Mouse (Mus musculus): Measurements from ENCODE around the gene Jak3. TPM values are rescaled to one million over a fixed set of nuclear protein-coding genes. Genes with fewer than 3 reads are reported as not detected.
"Not testable (repeated sequence)": the region's sequence is repeated elsewhere in the genome, so short reads cannot be mapped to it uniquely, and the experiment has no call there.

The Jak3 gene
- total and polyA plus RNA-seq, 3 experiments: 15.7 to 68.8 (median 29.8) TPM

DNA sequence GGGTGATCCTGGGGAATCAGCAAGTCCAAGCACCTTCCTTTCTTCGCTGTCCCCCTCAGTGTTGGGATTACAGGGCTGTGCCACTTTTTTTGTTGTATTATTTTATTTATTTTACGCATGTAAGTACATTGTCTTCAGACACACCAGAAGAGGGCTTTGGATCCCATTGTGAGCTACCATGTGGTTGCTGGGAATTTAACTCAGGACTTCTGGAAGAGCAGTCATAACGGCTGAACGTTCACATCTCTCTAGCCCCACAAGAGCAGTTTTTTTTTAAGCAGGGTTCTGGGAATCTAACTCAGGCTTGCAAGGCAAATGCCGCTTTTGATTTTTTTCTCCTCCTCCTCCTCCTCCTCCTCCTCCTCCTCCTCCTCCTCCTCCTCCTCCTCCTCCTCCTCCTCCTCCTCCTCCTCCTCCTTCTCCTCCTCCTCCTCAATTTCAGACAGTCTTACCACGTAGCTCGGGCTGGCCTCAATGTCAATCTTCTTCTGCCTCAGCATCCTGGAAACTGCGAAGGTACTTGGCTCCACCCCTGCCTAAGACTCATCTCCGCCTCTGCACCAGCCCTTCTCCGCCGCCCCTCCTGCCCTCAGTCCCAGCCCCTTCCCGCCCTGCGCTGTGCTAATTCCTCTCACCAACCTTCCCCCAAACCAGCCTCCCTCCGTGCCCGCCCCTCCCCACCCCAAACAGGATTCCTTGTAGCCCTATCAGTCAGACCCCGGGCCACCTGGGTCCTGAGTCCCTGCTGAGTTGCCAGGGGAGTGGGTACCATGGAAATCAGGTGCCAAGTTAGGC, 52.9 kb downstream of the Jak3 start:
- Histone ChIP-seq H3K9me3 (replicated peaks) (no peaks in the 10 kb centered on the region), H3K4me3 (ENCODE audit: low read depth, low read length) (no peak overlapping the region), H3K27me3 (ENCODE audit: insufficient read depth, low read length) (peaks cover 26% of the 10 kb centered on the region), H3K4me1 (ENCODE audit: insufficient read depth, low read depth, low read length) (peaks cover 2% of the 10 kb centered on the region; the same call in 1 of the 2 replicates), H3K36me3 (replicated peaks) (no peaks in the 10 kb centered on the region)
- no peak for DNase-seq (ENCODE audit: low spot score)
- TF ChIP-seq GATA1 (IDR thresholded peaks at IDR 0.05; ENCODE audit: borderline replicate concordance, low read length): no peak
- TF ChIP-seq GATA2 (IDR thresholded peaks at IDR 0.05; ENCODE audit: borderline replicate concordance, low read depth, low read length): no peak
- TF ChIP-seq POLR2AphosphoS5 (IDR thresholded peaks at IDR 0.05; ENCODE audit: insufficient replicate concordance, low read depth, low read length): no peak
- TF ChIP-seq CTCF (IDR thresholded peaks at IDR 0.05; ENCODE audit: low read depth, low read length): no peak
- TF ChIP-seq TAL1 (conservative IDR thresholded peaks at IDR 0.05; ENCODE audit: low read depth, low read length): no peak
- ATAC-seq (ENCODE audit: extremely low read depth, insufficient number of reproducible peaks, low FRiP score, poor library complexity, severe bottlenecking): no peak

DNA sequence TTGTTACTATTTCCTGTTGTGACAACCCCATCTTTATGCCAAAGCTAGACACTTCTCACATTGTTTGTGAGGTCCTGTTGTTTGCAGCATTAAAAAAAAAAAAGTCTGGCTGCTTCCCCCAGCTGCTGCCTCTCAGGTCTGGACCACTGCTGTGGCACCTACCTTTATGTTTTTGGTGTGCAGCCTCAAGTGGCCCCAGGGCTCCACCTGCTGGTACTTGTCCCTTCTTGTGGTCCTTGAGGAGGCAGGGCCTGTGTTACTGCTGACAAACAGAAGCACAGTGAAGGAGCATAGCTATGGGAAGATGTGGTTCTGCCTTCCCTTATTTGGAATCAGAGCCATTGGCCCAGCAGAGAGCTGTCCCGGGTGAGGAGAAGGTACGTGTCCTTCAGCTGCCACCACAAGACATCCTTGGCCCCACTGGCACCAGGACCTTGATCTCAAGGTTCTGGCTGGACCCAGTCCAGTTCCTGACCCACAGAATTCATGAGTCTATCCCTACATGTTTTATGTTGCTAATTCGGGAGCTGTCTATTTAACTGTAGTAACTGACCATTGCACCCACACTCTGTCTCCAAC, 55.6 kb downstream of the Jak3 start:
- TF ChIP-seq TAL1 (conservative IDR thresholded peaks at IDR 0.05; ENCODE audit: low read depth, low read length) (no peak), GATA2 (IDR thresholded peaks at IDR 0.05; ENCODE audit: borderline replicate concordance, low read depth, low read length) (no peak)
- no peak for ATAC-seq (ENCODE audit: extremely low read depth, insufficient number of reproducible peaks, low FRiP score, poor library complexity, severe bottlenecking)

DNA sequence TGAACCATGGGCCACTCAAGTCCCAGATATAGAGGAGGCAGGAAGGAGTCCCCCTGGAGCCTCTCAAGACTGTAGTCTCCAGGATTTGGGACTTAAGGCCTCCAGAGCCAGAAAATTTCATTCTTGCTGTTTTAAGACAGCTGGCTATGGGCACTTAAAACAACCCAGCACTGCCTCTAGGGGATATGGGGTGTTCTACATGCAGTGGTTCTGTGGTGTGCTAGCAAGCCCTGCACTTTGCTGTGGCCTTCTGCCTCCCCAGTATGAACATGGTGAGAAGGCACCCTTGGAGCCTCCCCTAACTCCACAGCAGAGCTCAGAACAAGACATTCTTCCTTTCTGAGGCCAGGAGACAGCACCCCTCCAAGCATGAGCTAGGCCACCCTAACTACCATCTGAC, 62.2 kb downstream of the Jak3 start:
- DNase-seq (ENCODE audit: low spot score); H3K27me3 ChIP-seq (ENCODE audit: insufficient read depth, low read length); H3K4me1 ChIP-seq (ENCODE audit: insufficient read depth, low read depth, low read length); ATAC-seq (ENCODE audit: extremely low read depth, insufficient number of reproducible peaks, low FRiP score, poor library complexity, severe bottlenecking); H3K36me3 ChIP-seq (replicated peaks); H3K4me3 ChIP-seq (ENCODE audit: low read depth, low read length); H3K9me3 ChIP-seq (replicated peaks): not testable (repeated sequence)

More for the DNA sequence above, 55.6 kb downstream of the Jak3 start:
- no peaks in the 10 kb centered on the region for H3K36me3 ChIP-seq (replicated peaks)
- DNase-seq (ENCODE audit: low spot score): no peak
- H3K4me3 ChIP-seq (ENCODE audit: low read depth, low read length): no peak overlapping the region
- H3K9me3 ChIP-seq (replicated peaks): no peaks in the 10 kb centered on the region
- peaks cover 2% of the 10 kb centered on the region; the same call in 1 of the 2 replicates for H3K4me1 ChIP-seq (ENCODE audit: insufficient read depth, low read depth, low read length)
- peaks cover 26% of the 10 kb centered on the region for H3K27me3 ChIP-seq (ENCODE audit: insufficient read depth, low read length)

Other genes with a start within 250 kb of the Jak3 start
Only the 20 nearest of the 22 such genes appear.
- gene Abhd8, start 212.6 kb upstream of the Jak3 start, total RNA-seq (2014; fragmentation: Nextera tagmentation): 2.6 and 3.9 TPM in 2 replicates
- gene Abhd8, start 212.6 kb upstream of the Jak3 start, total RNA-seq (2017): 4.5 and 5.0 TPM in 2 replicates
- gene Abhd8, start 212.6 kb upstream of the Jak3 start, polyA plus RNA-seq (2012): 17.0 and 20.9 TPM in 2 replicates
- 42.0 and 65.5 TPM in 2 replicates for gene Mrpl34, start 211.3 kb upstream of the Jak3 start, total RNA-seq (2014; fragmentation: Nextera tagmentation)
- gene Mrpl34, start 211.3 kb upstream of the Jak3 start, total RNA-seq (2017): 68.2 and 74.9 TPM in 2 replicates
- 149 and 161 TPM in 2 replicates for gene Mrpl34, start 211.3 kb upstream of the Jak3 start, polyA plus RNA-seq (2012)
- 51.9 and 56.2 TPM in 2 replicates for gene Dda1, start 207.1 kb upstream of the Jak3 start, total RNA-seq (2014; fragmentation: Nextera tagmentation)
- 16.2 and 19.6 TPM in 2 replicates for gene Dda1, start 207.1 kb upstream of the Jak3 start, total RNA-seq (2017)
- gene Dda1, start 207.1 kb upstream of the Jak3 start, polyA plus RNA-seq (2012): 209 and 288 TPM in 2 replicates
- 0.97 and 1.1 TPM in 2 replicates for gene Ano8, start 190.3 kb upstream of the Jak3 start, total RNA-seq (2014; fragmentation: Nextera tagmentation)
- gene Ano8, start 190.3 kb upstream of the Jak3 start, total RNA-seq (2017): 2.1 and 2.5 TPM in 2 replicates
- 1.4 and 1.5 TPM in 2 replicates for gene Ano8, start 190.3 kb upstream of the Jak3 start, polyA plus RNA-seq (2012)
- 5.8 and 6.4 TPM in 2 replicates for gene Gtpbp3, start 188.2 kb upstream of the Jak3 start, total RNA-seq (2014; fragmentation: Nextera tagmentation)
- 14.6 and 18.2 TPM in 2 replicates for gene Gtpbp3, start 188.2 kb upstream of the Jak3 start, total RNA-seq (2017)
- 26.1 and 33.3 TPM in 2 replicates for gene Gtpbp3, start 188.2 kb upstream of the Jak3 start, polyA plus RNA-seq (2012)
- gene Plvap, start 164.5 kb upstream of the Jak3 start, total RNA-seq (2014; fragmentation: Nextera tagmentation): not detected in 2 replicates
- gene Plvap, start 164.5 kb upstream of the Jak3 start, total RNA-seq (2017): 0.16 and 0.17 TPM in 2 replicates
- gene Plvap, start 164.5 kb upstream of the Jak3 start, polyA plus RNA-seq (2012): 0.88 and 0.90 TPM in 2 replicates
- gene Ccdc194, start 150.6 kb upstream of the Jak3 start, total RNA-seq (2014; fragmentation: Nextera tagmentation): not detected in 2 replicates
- 0.22 TPM in 1 of 2 replicates, not detected in the other for gene Ccdc194, start 150.6 kb upstream of the Jak3 start, total RNA-seq (2017)
- not detected in 2 replicates for gene Ccdc194, start 150.6 kb upstream of the Jak3 start, polyA plus RNA-seq (2012)
- 6.3 and 8.0 TPM in 2 replicates for gene Bst2, start 138.8 kb upstream of the Jak3 start, total RNA-seq (2014; fragmentation: Nextera tagmentation)
- gene Bst2, start 138.8 kb upstream of the Jak3 start, total RNA-seq (2017): 6.4 and 7.6 TPM in 2 replicates
- 44.0 and 59.6 TPM in 2 replicates for gene Bst2, start 138.8 kb upstream of the Jak3 start, polyA plus RNA-seq (2012)
- 40.4 and 41.4 TPM in 2 replicates for gene Mvb12a, start 133.4 kb upstream of the Jak3 start, total RNA-seq (2014; fragmentation: Nextera tagmentation)
- gene Mvb12a, start 133.4 kb upstream of the Jak3 start, total RNA-seq (2017): 56.2 and 75.9 TPM in 2 replicates
- 132 and 166 TPM in 2 replicates for gene Mvb12a, start 133.4 kb upstream of the Jak3 start, polyA plus RNA-seq (2012)
- not detected in 2 replicates for gene Tmem221, start 117.4 kb upstream of the Jak3 start, total RNA-seq (2014; fragmentation: Nextera tagmentation)
- gene Tmem221, start 117.4 kb upstream of the Jak3 start, total RNA-seq (2017): not detected in 2 replicates
- not detected in 2 replicates for gene Tmem221, start 117.4 kb upstream of the Jak3 start, polyA plus RNA-seq (2012)
- gene Nxnl1, start 109.7 kb upstream of the Jak3 start, total RNA-seq (2014; fragmentation: Nextera tagmentation): not detected in 2 replicates
- gene Nxnl1, start 109.7 kb upstream of the Jak3 start, total RNA-seq (2017): not detected in 2 replicates
- not detected in 2 replicates for gene Nxnl1, start 109.7 kb upstream of the Jak3 start, polyA plus RNA-seq (2012)
- gene Slc27a1, start 107.4 kb upstream of the Jak3 start, total RNA-seq (2014; fragmentation: Nextera tagmentation): not detected in 2 replicates
- 0.12 and 0.33 TPM in 2 replicates for gene Slc27a1, start 107.4 kb upstream of the Jak3 start, total RNA-seq (2017)
- not detected in 2 replicates for gene Slc27a1, start 107.4 kb upstream of the Jak3 start, polyA plus RNA-seq (2012)
- 39.7 and 47.5 TPM in 2 replicates for gene Pgls, start 84.1 kb upstream of the Jak3 start, total RNA-seq (2014; fragmentation: Nextera tagmentation)
- gene Pgls, start 84.1 kb upstream of the Jak3 start, total RNA-seq (2017): 87.2 and 140 TPM in 2 replicates
- 331 and 360 TPM in 2 replicates for gene Pgls, start 84.1 kb upstream of the Jak3 start, polyA plus RNA-seq (2012)
- 8.3 and 11.4 TPM in 2 replicates for gene Fam129c, start 78.6 kb upstream of the Jak3 start, total RNA-seq (2014; fragmentation: Nextera tagmentation)
- gene Fam129c, start 78.6 kb upstream of the Jak3 start, total RNA-seq (2017): 6.6 and 7.0 TPM in 2 replicates
- gene Fam129c, start 78.6 kb upstream of the Jak3 start, polyA plus RNA-seq (2012): 8.1 and 10.4 TPM in 2 replicates
- gene Colgalt1, start 65.3 kb upstream of the Jak3 start, total RNA-seq (2014; fragmentation: Nextera tagmentation): 35.7 and 38.7 TPM in 2 replicates
- gene Colgalt1, start 65.3 kb upstream of the Jak3 start, total RNA-seq (2017): 30.5 and 42.4 TPM in 2 replicates
- 37.6 and 42.6 TPM in 2 replicates for gene Colgalt1, start 65.3 kb upstream of the Jak3 start, polyA plus RNA-seq (2012)
- 6.5 and 7.3 TPM in 2 replicates for gene Unc13a, start 4.5 kb upstream of the Jak3 start, total RNA-seq (2014; fragmentation: Nextera tagmentation)
- 4.1 and 5.2 TPM in 2 replicates for gene Unc13a, start 4.5 kb upstream of the Jak3 start, total RNA-seq (2017)
- 3.7 and 4.6 TPM in 2 replicates for gene Unc13a, start 4.5 kb upstream of the Jak3 start, polyA plus RNA-seq (2012)
- 3.4 and 9.1 TPM in 2 replicates for gene Insl3, start 12.9 kb downstream of the Jak3 start, total RNA-seq (2014; fragmentation: Nextera tagmentation)
- gene Insl3, start 12.9 kb downstream of the Jak3 start, total RNA-seq (2017): 2.7 and 4.6 TPM in 2 replicates
- gene Insl3, start 12.9 kb downstream of the Jak3 start, polyA plus RNA-seq (2012): 28.6 and 35.3 TPM in 2 replicates
- not detected in 2 replicates for gene B3gnt3, start 25.5 kb downstream of the Jak3 start, total RNA-seq (2014; fragmentation: Nextera tagmentation)
- 0.05 and 0.06 TPM in 2 replicates for gene B3gnt3, start 25.5 kb downstream of the Jak3 start, total RNA-seq (2017)
- gene B3gnt3, start 25.5 kb downstream of the Jak3 start, polyA plus RNA-seq (2012): not detected in 2 replicates
- 2.2 and 27.3 TPM in 2 replicates for gene Fcho1, start 49.4 kb downstream of the Jak3 start, total RNA-seq (2014; fragmentation: Nextera tagmentation)
- 7.6 and 7.7 TPM in 2 replicates for gene Fcho1, start 49.4 kb downstream of the Jak3 start, total RNA-seq (2017)
- 14.0 and 16.2 TPM in 2 replicates for gene Fcho1, start 49.4 kb downstream of the Jak3 start, polyA plus RNA-seq (2012)
- 14.6 and 16.9 TPM in 2 replicates for gene Zfp709, start 205.7 kb downstream of the Jak3 start, total RNA-seq (2014; fragmentation: Nextera tagmentation)
- 13.1 and 15.7 TPM in 2 replicates for gene Zfp709, start 205.7 kb downstream of the Jak3 start, total RNA-seq (2017)
- 0.45 and 0.91 TPM in 2 replicates for gene Zfp709, start 205.7 kb downstream of the Jak3 start, polyA plus RNA-seq (2012)

Data from G1E (cell line).